Mouse (Mus musculus) neural tube, embryonic 14.5 days (tissue): ENCODE measurements around the gene Angptl2. TPM values are rescaled to one million over a fixed set of nuclear protein-coding genes. Genes with fewer than 3 reads are reported as not detected.

Source experiments
- ATAC-seq: fragments of 200-750 bp; cut with Nextera tagmentation; 2 replicates; pipeline ENCODE4 v1.8.0; 2017; ENCODE audit warnings: low read depth, mild to moderate bottlenecking, moderate TSS enrichment, moderate library complexity
- H3K27ac ChIP-seq: fragments of 300-500 bp; sonication (generic); 2 replicates; pipeline ENCODE4 v1.5.1; 2014; ENCODE audit warnings: low read depth, mild to moderate bottlenecking, control low read depth, low read length, moderate library complexity, mixed read lengths
- H3K27me3 ChIP-seq: fragments of 300-500 bp; sonication (generic); 2 replicates; pipeline ENCODE4 v1.6.1; 2014; ENCODE audit warnings: low read length; ENCODE audit not compliant: control insufficient read depth, insufficient read depth
- H3K36me3 ChIP-seq: fragments of 300-500 bp; sonication (generic); 2 replicates; pipeline ENCODE4 v1.6.1; 2014; ENCODE audit warnings: low read length, mixed read lengths; ENCODE audit not compliant: control insufficient read depth, insufficient read depth
- H3K4me1 ChIP-seq: fragments of 300-500 bp; sonication (generic); 2 replicates; pipeline ENCODE4 v1.6.1; 2014; ENCODE audit warnings: low read length; ENCODE audit not compliant: control insufficient read depth, insufficient read depth
- H3K4me2 ChIP-seq: fragments of 300-500 bp; sonication (generic); 2 replicates; pipeline ENCODE4 v1.6.1; 2014; ENCODE audit warnings: mild to moderate bottlenecking, low read depth, low read length, control low read depth
- H3K4me3 ChIP-seq: fragments of 300-500 bp; sonication (generic); 2 replicates; pipeline ENCODE4 v1.5.1; 2014; ENCODE audit warnings: low read depth, low read length, control low read depth, mixed read lengths
- H3K9ac ChIP-seq: fragments of 300-500 bp; sonication (generic); replicated peaks from 2 replicates; pipeline ENCODE4 v1.6.1; 2014; ENCODE audit warnings: low read depth, mild to moderate bottlenecking, control low read depth, low read length, mixed read lengths
- H3K9me3 ChIP-seq: fragments of 300-500 bp; sonication (generic); 2 replicates; pipeline ENCODE4 v1.6.1; 2016; ENCODE audit warnings: low read length; ENCODE audit not compliant: control insufficient read depth
- WGBS: fragments of 180-500 bp; shearing (Covaris S2); extraction: QIAGEN DNeasy Blood & Tissue Kit; methylation state at CpG from one replicate; pipeline ENCODE4 v1.1.7; 2014; 5-methylcytosine and 5-hydroxymethylcytosine counted together
- polyA plus RNA-seq: library from polyadenylated mRNA; unstranded; fragments of >200 nt; fragmentation: Nextera tagmentation; extraction: Ambion mirVana; gene quantifications from 2 replicates; pipeline ENCODE4 v1.2.1, GENCODE M21; 2014

Angptl2 gene
- polyA plus RNA-seq, 1 experiment from 2014 or later = 2.7 TPM

GRCm38 (mm10) chr2:33268384-33269131, 52.7 kb downstream of the Angptl2 start:
- H3K4me3 ChIP-seq = no peak overlapping the region
- ATAC-seq = no peak
- WGBS = 87% methylated on average over 6 of the region's 6 CpGs
- no peak overlapping the region for H3K27ac ChIP-seq
- no peak overlapping the region for H3K9ac ChIP-seq
- H3K4me1 ChIP-seq = peaks cover 2% of the 10 kb centered on the region; the same call in 1 of the 2 replicates
- no peaks in the 10 kb centered on the region for H3K27me3 ChIP-seq
- H3K4me2 ChIP-seq = no peak overlapping the region
- no peaks in the 10 kb centered on the region for H3K36me3 ChIP-seq
- no peaks in the 10 kb centered on the region for H3K9me3 ChIP-seq

- no peak overlapping the region for H3K9ac ChIP-seq
- no peaks in the 10 kb centered on the region for H3K27me3 ChIP-seq
- no peaks in the 10 kb centered on the region for H3K36me3 ChIP-seq
- WGBS = 95% methylated on average over 2 of the region's 2 CpGs
- H3K4me1 ChIP-seq = peaks cover 2% of the 10 kb centered on the region; the same call in 1 of the 2 replicates
- no peaks in the 10 kb centered on the region for H3K9me3 ChIP-seq
- H3K4me3 ChIP-seq = no peak overlapping the region
- no peak for ATAC-seq
- H3K4me2 ChIP-seq = no peak overlapping the region
- H3K27ac ChIP-seq = no peak overlapping the region
Observed at GRCm38 (mm10) chr2:33269132-33269493, 53.2 kb downstream of the Angptl2 start.

- Histone ChIP-seq H3K9ac (no peak overlapping the region), H3K36me3 (no peaks in the 10 kb centered on the region), H3K4me2 (no peak overlapping the region), H3K4me3 (no peak overlapping the region), H3K9me3 (no peaks in the 10 kb centered on the region), H3K4me1 (peaks cover 2% of the 10 kb centered on the region; the same call in 1 of the 2 replicates), H3K27ac (no peak overlapping the region), H3K27me3 (no peaks in the 10 kb centered on the region)
- WGBS = 88% methylated on average over 2 of the region's 2 CpGs
- ATAC-seq = no peak
Observed at GRCm38 (mm10) chr2:33270569-33270968, 54.7 kb downstream of the Angptl2 start.

- no peaks in the 10 kb centered on the region for H3K9me3 ChIP-seq
- no peaks in the 10 kb centered on the region for H3K27me3 ChIP-seq
- H3K36me3 ChIP-seq = no peaks in the 10 kb centered on the region
- 88% methylated on average over 1 of the region's 1 CpGs for WGBS
- H3K27ac ChIP-seq = no peak overlapping the region
- H3K9ac ChIP-seq = no peak overlapping the region
- no peak overlapping the region for H3K4me2 ChIP-seq
- peaks cover 2% of the 10 kb centered on the region; the same call in 1 of the 2 replicates for H3K4me1 ChIP-seq
- ATAC-seq = no peak
- H3K4me3 ChIP-seq = no peak overlapping the region
Observed at GRCm38 (mm10) chr2:33271511-33271910, 55.6 kb downstream of the Angptl2 start.

- Histone ChIP-seq H3K4me3 (no peak overlapping the region), H3K36me3 (no peaks in the 10 kb centered on the region), H3K27me3 (no peaks in the 10 kb centered on the region), H3K27ac (no peak overlapping the region), H3K4me1 (no peaks in the 10 kb centered on the region), H3K4me2 (no peak overlapping the region), H3K9ac (no peak overlapping the region), H3K9me3 (no peaks in the 10 kb centered on the region)
- ATAC-seq = no peak
- 83% methylated on average over 4 of the region's 4 CpGs for WGBS
Observed at GRCm38 (mm10) chr2:33272665-33273439, 57.0 kb downstream of the Angptl2 start.

- Histone ChIP-seq H3K27me3 (no peaks in the 10 kb centered on the region), H3K9me3 (no peaks in the 10 kb centered on the region), H3K9ac (no peak overlapping the region), H3K4me1 (no peaks in the 10 kb centered on the region), H3K36me3 (no peaks in the 10 kb centered on the region), H3K4me3 (no peak overlapping the region), H3K27ac (no peak overlapping the region), H3K4me2 (no peak overlapping the region)
- 82% methylated on average over 12 of the region's 12 CpGs for WGBS
- no peak for ATAC-seq
Observed at GRCm38 (mm10) chr2:33274719-33275490, 59.0 kb downstream of the Angptl2 start.

GRCm38 (mm10) chr2:33279758-33280157, 63.9 kb downstream of the Angptl2 start:
- WGBS = 80% methylated on average over 10 of the region's 10 CpGs
- H3K4me2 ChIP-seq = no peak overlapping the region
- no peaks in the 10 kb centered on the region for H3K9me3 ChIP-seq
- H3K4me3 ChIP-seq = no peak overlapping the region
- H3K27ac ChIP-seq = no peak overlapping the region
- H3K4me1 ChIP-seq = no peaks in the 10 kb centered on the region
- ATAC-seq = no peak
- H3K36me3 ChIP-seq = no peaks in the 10 kb centered on the region
- H3K9ac ChIP-seq = no peak overlapping the region
- no peaks in the 10 kb centered on the region for H3K27me3 ChIP-seq

GRCm38 (mm10) chr2:33280525-33280924, 64.7 kb downstream of the Angptl2 start:
- H3K36me3 ChIP-seq = no peaks in the 10 kb centered on the region
- H3K9me3 ChIP-seq = no peaks in the 10 kb centered on the region
- no peak for ATAC-seq
- no peak overlapping the region for H3K27ac ChIP-seq
- H3K9ac ChIP-seq = no peak overlapping the region
- H3K4me1 ChIP-seq = no peaks in the 10 kb centered on the region
- 89% methylated on average over 2 of the region's 2 CpGs for WGBS
- H3K4me3 ChIP-seq = no peak overlapping the region
- H3K27me3 ChIP-seq = no peaks in the 10 kb centered on the region
- no peak overlapping the region for H3K4me2 ChIP-seq
